Mouse (Mus musculus) bone marrow macrophage, adult 2 months (primary cell): ENCODE data around the gene Hnrnpa0.

ENCODE experiments used
- CTCF ChIP-seq: IDR thresholded peaks from 2 replicates; pipeline ENCODE4 v1.5.1; 2012; ENCODE audit warnings: low read depth, mild to moderate bottlenecking, low read length, moderate library complexity
- POLR2A ChIP-seq: IDR thresholded peaks from 2 replicates; pipeline ENCODE4 v1.6.1; 2012; ENCODE audit warnings: mild to moderate bottlenecking, low read depth, low read length, borderline replicate concordance

- TF ChIP-seq POLR2A (no peak), CTCF (no peak)
These were observed at the start of gene Hnrnpa0 for GRCm38 (mm10) chr13:58128396-58128767.
